Mouse (Mus musculus) hindbrain, embryonic 15.5 days (tissue): ENCODE results near the gene Gm5788. TPM values are rescaled to one million over a fixed set of nuclear protein-coding genes. Genes with fewer than 3 reads are reported as not detected.
"Not testable (repeated sequence)": the region's sequence is repeated elsewhere in the genome, so short reads cannot be mapped to it uniquely, and the experiment has no call there.

Experiments
- ATAC-seq: fragments of 200-750 bp; cut with Nextera tagmentation; 2 replicates; pipeline ENCODE4 v1.8.0; 2017; ENCODE audit warnings: low read depth, moderate number of reproducible peaks, moderate TSS enrichment; ENCODE audit not compliant: low FRiP score
- H3K27ac ChIP-seq: fragments of 300-500 bp; sonication (generic); replicated peaks from 2 replicates; pipeline ENCODE4 v1.5.1; 2015; ENCODE audit warnings: mild to moderate bottlenecking, inconsistent platforms
- H3K27me3 ChIP-seq: fragments of 300-500 bp; sonication (generic); 2 replicates; pipeline ENCODE4 v1.6.1; 2015; ENCODE audit warnings: control low read depth, inconsistent platforms
- H3K36me3 ChIP-seq: fragments of 300-500 bp; sonication (generic); 2 replicates; pipeline ENCODE4 v1.6.1; 2015; ENCODE audit warnings: control low read depth, inconsistent platforms
- H3K4me1 ChIP-seq: fragments of 300-500 bp; sonication (generic); replicated peaks from 2 replicates; pipeline ENCODE4 v1.6.1; 2015; ENCODE audit warnings: control low read depth, inconsistent platforms
- H3K4me2 ChIP-seq: fragments of 300-500 bp; sonication (generic); 2 replicates; pipeline ENCODE4 v1.6.1; 2015; ENCODE audit warnings: moderate library complexity, mild to moderate bottlenecking, inconsistent platforms
- H3K4me3 ChIP-seq: fragments of 300-500 bp; sonication (generic); 2 replicates; pipeline ENCODE4 v1.5.1; 2015; ENCODE audit warnings: mild to moderate bottlenecking, inconsistent platforms
- H3K9ac ChIP-seq: fragments of 300-500 bp; sonication (generic); 2 replicates; pipeline ENCODE4 v1.6.1; 2015; ENCODE audit warnings: inconsistent platforms
- H3K9me3 ChIP-seq: fragments of 300-500 bp; sonication (generic); 2 replicates; pipeline ENCODE4 v1.6.1; 2016; ENCODE audit warnings: control low read depth, inconsistent platforms
- WGBS: fragments of 180-500 bp; shearing (Covaris S2); methylation state at CpG from one replicate; pipeline ENCODE4 v1.1.7; 2015; 5-methylcytosine and 5-hydroxymethylcytosine counted together
- polyA plus RNA-seq: library from polyadenylated mRNA; unstranded; fragments of >200 nt; fragmentation: Nextera tagmentation; extraction: Ambion mirVana; gene quantifications from 2 replicates; pipeline ENCODE4 v1.2.1, GENCODE M21; 2015

Gene Gm5788
- polyA plus RNA-seq: not detected in 2 replicates

DNA sequence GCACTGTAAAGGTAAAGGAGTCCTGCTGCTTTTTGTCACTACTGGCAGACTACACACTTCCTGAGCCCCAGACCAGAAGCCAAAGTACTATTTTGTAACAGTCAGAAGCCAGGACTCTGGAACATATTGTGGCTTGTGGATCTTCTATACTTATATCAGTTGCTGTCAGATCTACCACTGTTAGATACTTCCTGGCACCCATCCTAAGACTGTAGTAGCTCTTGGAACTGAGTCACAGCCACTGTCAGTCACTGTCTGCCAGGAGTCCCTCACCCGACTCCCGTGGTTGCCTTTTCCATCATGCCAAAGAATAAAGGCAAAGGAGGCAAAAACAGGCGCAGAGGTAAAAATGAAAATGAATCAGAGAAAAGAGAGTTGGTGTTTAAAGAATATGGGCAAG, at the start of gene Gm5788:
Gene Gm5788 (plus strand): TSS at position 301 of the 400 bp plus-strand sequence.
- WGBS: 86% methylated on average over 3 of the region's 3 CpGs
- not testable (repeated sequence) for H3K9ac ChIP-seq

GRCm38 (mm10) chr12:87449456-87449855, 45.1 kb upstream of the Gm5788 start:
- H3K4me2 ChIP-seq: no peak overlapping the region
- no peaks in the 10 kb centered on the region for H3K27me3 ChIP-seq
- no peak overlapping the region for H3K27ac ChIP-seq
- H3K4me1 ChIP-seq: peaks cover 8% of the 10 kb centered on the region
- H3K36me3 ChIP-seq: peaks cover 70% of the 10 kb centered on the region
- no peak for ATAC-seq
- no peaks in the 10 kb centered on the region for H3K9me3 ChIP-seq
- 93% methylated on average over 9 of the region's 9 CpGs for WGBS
- no peak overlapping the region for H3K9ac ChIP-seq
- no peak overlapping the region for H3K4me3 ChIP-seq

More for the DNA sequence above, at the start of gene Gm5788:
- H3K27ac ChIP-seq, H3K4me1 ChIP-seq, H3K36me3 ChIP-seq, H3K9me3 ChIP-seq, H3K4me2 ChIP-seq, H3K27me3 ChIP-seq, ATAC-seq, H3K4me3 ChIP-seq: not testable (repeated sequence)

DNA sequence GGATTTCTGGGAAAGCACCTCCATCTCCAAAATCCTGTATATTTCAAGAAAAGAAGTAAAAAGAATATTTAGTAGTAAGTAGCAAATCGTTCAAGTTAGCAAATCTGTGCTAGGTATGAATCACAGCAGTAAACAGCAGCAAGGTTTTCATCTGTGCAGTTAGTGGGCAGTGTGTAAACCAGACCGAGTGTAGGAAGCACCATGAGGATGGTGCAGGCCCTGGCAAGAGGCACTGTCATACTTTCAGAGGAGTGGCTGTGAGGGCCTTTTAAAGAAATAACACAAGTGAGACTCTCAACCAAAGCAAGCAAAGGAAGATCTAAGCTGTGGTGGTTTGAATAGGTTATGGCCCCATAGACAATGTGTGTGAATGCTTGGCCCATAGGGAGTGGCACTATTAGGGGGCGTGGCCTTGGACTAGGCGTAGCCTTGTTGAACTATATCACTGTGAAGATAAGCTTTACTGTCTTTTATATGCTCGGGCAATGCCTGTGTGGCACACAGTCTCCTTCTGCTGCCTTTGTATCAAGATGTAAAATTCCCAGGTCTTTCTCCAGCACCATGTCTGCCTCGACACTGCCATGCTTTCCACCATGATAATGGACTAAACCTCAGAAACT, 29.7 kb upstream of the Gm5788 start:
- 94% methylated on average over 6 of the region's 6 CpGs for WGBS
- peaks cover 62% of the 10 kb centered on the region for H3K36me3 ChIP-seq
- ATAC-seq: no peak
- H3K4me3 ChIP-seq: no peak overlapping the region
- H3K27me3 ChIP-seq: no peaks in the 10 kb centered on the region
- no peaks in the 10 kb centered on the region for H3K4me1 ChIP-seq
- no peaks in the 10 kb centered on the region for H3K9me3 ChIP-seq
- no peak overlapping the region for H3K4me2 ChIP-seq
- no peak overlapping the region for H3K27ac ChIP-seq
- no peak overlapping the region for H3K9ac ChIP-seq

DNA sequence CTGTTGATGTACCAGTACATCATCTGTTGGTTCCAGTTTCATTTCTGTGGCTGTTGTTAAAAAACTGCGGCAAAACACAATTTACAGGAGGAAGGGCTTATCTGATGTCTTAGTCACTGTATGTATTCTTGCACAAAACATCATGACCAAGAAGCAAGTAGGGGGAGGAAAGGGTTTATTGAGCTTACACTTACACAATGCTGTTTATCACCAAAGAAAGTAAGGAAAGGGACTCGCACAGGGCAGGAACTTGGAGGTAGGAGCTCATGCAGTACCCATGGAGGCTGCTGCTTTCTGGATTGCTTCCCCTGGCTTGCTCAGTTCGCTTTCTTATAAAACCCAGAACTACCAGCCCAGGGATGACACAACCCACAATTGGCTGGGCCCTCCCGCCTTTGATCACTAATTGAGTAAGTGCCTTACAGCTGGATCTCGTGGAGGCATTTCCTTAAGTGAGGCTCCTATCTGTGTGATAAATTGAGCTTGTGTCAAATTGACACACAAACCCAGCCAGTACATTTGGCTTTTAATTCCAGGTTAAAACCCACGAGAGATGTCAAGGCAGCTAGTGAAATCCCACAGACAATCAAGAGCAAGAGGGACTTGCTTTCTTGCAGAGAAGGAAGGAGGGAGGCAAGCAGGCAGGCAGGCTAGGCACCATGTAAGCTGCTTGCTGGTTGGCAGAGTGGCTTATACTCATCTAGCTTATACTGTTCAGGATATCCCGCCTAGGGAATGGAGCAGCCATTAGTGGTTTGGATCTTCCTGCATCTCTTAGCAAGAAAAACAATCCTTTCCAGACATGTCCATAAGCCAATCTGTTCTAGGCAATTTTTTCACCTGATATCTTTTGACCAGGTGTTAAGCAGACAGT, 24.0 kb upstream of the Gm5788 start:
- WGBS: 79% methylated on average over 7 of the region's 7 CpGs
- peaks cover 14% of the 10 kb centered on the region for H3K4me1 ChIP-seq
- ATAC-seq: no peak
- peak overlapping the region; percentile 64 for H3K4me2 ChIP-seq
- H3K27ac ChIP-seq: no peak overlapping the region
- peak overlapping the region; percentile 83; the same call in 1 of the 2 replicates for H3K9ac ChIP-seq
- peak overlapping the region; percentile 78 for H3K4me3 ChIP-seq
- peaks cover 15% of the 10 kb centered on the region for H3K36me3 ChIP-seq
- H3K9me3 ChIP-seq: no peaks in the 10 kb centered on the region
- H3K27me3 ChIP-seq: no peaks in the 10 kb centered on the region

- WGBS: under 1% methylated on average over 19 of the region's 19 CpGs
- no peaks in the 10 kb centered on the region for H3K27me3 ChIP-seq
- peaks cover 14% of the 10 kb centered on the region for H3K4me1 ChIP-seq
- H3K9ac ChIP-seq: peak overlapping the region; percentile 83
- peak overlapping the region; percentile 78 for H3K4me3 ChIP-seq
- peaks cover 11% of the 10 kb centered on the region for H3K36me3 ChIP-seq
- H3K27ac ChIP-seq: peak overlapping the region; percentile 93
- H3K9me3 ChIP-seq: no peaks in the 10 kb centered on the region
- no peak for ATAC-seq
- H3K4me2 ChIP-seq: peak overlapping the region; percentile 64
These were observed 23.0 kb upstream of the Gm5788 start for GRCm38 (mm10) chr12:87471421-87471963.

DNA sequence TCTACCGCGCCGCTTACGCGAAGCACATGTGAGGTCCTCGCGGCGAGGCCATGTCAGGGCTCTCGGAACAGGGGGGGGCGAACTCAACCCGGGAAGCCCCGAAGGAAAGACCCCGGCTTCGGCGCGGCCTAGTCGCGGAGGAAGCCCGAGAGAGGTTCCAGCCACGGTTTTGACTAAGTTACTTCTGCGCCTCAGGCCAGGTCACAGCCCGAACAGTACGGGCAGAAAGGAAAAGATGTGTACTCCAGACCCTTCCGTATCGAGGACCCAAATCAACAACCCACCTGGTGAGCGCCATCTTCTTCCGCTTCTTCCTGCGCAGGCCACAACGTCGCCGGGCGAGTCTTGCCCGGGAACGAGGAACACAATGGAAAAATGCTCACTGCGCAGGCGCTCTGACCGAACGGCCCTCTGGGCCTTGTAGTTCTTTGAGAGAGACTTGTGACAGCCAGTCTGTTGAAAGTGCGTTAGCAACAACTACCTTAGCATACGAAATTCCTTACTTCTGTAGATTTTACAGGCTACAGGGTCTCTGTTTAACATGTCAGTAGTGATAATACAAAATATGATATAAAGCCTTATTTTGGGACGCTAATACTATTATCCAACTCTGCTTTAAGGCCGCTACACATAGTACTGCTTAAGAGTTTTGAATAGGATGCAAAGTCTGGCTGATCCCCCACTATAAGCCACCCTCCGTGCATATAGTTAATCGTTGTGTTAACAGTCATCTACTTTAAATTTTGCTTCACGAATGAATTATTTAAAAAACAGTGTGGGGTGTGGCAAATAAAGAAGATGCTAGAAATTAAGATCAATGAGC, 22.3 kb upstream of the Gm5788 start, which contains the start of gene Snw1:
Gene Snw1 (minus strand): TSS at position 311 of the 823 bp plus-strand sequence.
- Histone ChIP-seq H3K27ac (peak within 1 kb of the TSS; percentile 93), H3K36me3 (peaks cover 8% of the 10 kb centered on the region), H3K4me3 (peak within 1 kb of the TSS; percentile 78), H3K4me1 (peaks cover 14% of the 10 kb centered on the region), H3K4me2 (peak within 1 kb of the TSS; percentile 64), H3K27me3 (no peaks in the 10 kb centered on the region), H3K9ac (peak within 1 kb of the TSS; percentile 83), H3K9me3 (no peaks in the 10 kb centered on the region)
- ATAC-seq: peak; percentile 97
- WGBS: 3% methylated on average over 45 of the region's 45 CpGs

GRCm38 (mm10) chr12:87474756-87475155, 19.8 kb upstream of the Gm5788 start:
- Histone ChIP-seq H3K4me3 (no peak overlapping the region), H3K9me3 (no peaks in the 10 kb centered on the region), H3K4me2 (no peak overlapping the region), H3K36me3 (no peaks in the 10 kb centered on the region), H3K27me3 (no peaks in the 10 kb centered on the region), H3K4me1 (peaks cover 14% of the 10 kb centered on the region), H3K27ac (no peak overlapping the region), H3K9ac (no peak overlapping the region)
- 81% methylated on average over 3 of the region's 3 CpGs for whole genome bisulfite sequencing
- ATAC-seq: no peak

- not testable (repeated sequence) for H3K9me3 ChIP-seq, H3K36me3 ChIP-seq, ATAC-seq, H3K4me1 ChIP-seq, H3K9ac ChIP-seq, H3K27ac ChIP-seq, H3K27me3 ChIP-seq, H3K4me2 ChIP-seq, H3K4me3 ChIP-seq
- 85% methylated on average over 5 of the region's 5 CpGs for WGBS
These were observed 12.0 kb upstream of the Gm5788 start for GRCm38 (mm10) chr12:87482482-87482881.

DNA sequence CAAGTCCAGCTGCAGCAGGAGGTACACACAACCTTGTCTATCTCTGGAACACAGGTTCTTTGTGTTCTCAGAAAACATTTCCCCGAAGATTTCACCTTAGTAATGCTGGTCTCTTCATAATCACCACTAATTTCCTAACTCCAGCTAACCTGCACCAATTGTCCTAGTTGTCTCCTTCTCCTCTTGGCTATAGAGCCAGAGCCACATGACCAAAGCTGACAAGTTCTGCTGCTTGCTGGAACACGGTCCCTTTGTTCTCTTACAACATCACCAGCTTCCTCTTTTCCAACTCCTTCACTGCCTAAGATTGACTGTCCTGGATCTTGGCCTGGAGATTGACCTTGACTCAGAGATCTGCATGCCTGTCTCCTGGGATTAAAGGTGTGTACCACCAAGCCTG, 5.8 kb upstream of the Gm5788 start:
- H3K4me1 ChIP-seq, H3K27me3 ChIP-seq, H3K9me3 ChIP-seq, ATAC-seq, H3K9ac ChIP-seq, H3K36me3 ChIP-seq, H3K27ac ChIP-seq, H3K4me3 ChIP-seq, H3K4me2 ChIP-seq: not testable (repeated sequence)
- WGBS: 68% methylated on average over 2 of the region's 2 CpGs

DNA sequence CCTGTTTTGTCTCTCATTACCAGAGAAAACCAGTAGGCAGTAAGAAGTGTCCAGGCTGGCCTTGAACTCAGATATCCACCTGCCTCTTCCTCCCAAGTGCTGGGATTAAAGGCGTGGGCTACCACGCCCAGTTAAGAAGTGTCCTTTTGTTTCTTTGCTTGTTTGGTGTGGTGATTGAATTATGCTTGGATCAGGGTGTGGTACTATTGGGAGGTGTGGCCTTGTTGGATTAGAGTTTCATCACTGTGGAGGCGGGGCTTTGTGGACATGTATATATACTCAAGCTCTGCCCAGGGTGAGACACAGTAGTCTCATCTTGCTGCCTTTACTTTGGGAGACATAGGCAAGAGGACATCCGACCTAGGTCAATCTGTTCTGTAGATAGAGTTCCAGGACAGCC, 19.5 kb downstream of the Gm5788 start, which contains the start of gene Gm8300:
Gene Gm8300 (plus strand): TSS at position 301 of the 400 bp plus-strand sequence.
- not testable (repeated sequence) for H3K4me3 ChIP-seq, H3K36me3 ChIP-seq, H3K27ac ChIP-seq, H3K9ac ChIP-seq, ATAC-seq, H3K27me3 ChIP-seq, H3K9me3 ChIP-seq, H3K4me2 ChIP-seq, H3K4me1 ChIP-seq
- 87% methylated on average over 4 of the region's 4 CpGs for WGBS

- H3K9ac ChIP-seq, H3K4me3 ChIP-seq, H3K36me3 ChIP-seq, H3K27ac ChIP-seq, H3K4me1 ChIP-seq, H3K4me2 ChIP-seq, H3K9me3 ChIP-seq, ATAC-seq, H3K27me3 ChIP-seq: not testable (repeated sequence)
- WGBS: 63% methylated on average over 3 of the region's 3 CpGs
These were observed 25.1 kb downstream of the Gm5788 start for GRCm38 (mm10) chr12:87519616-87520015.
